Mouse (Mus musculus) megakaryocyte, embryonic 14.5 days (primary cell): ENCODE results near the gene Wnt7a.

Source experiments
- FLI1 ChIP-seq: IDR thresholded peaks from 2 replicates; pipeline ENCODE4 v1.6.1; 2012; ENCODE audit warnings: low read length, inconsistent platforms, mixed read lengths
- GATA1 ChIP-seq: IDR thresholded peaks from 3 replicates; pipeline ENCODE4 v1.6.1; 2012; ENCODE audit warnings: mixed read lengths, low read length, inconsistent platforms, borderline replicate concordance

DNA sequence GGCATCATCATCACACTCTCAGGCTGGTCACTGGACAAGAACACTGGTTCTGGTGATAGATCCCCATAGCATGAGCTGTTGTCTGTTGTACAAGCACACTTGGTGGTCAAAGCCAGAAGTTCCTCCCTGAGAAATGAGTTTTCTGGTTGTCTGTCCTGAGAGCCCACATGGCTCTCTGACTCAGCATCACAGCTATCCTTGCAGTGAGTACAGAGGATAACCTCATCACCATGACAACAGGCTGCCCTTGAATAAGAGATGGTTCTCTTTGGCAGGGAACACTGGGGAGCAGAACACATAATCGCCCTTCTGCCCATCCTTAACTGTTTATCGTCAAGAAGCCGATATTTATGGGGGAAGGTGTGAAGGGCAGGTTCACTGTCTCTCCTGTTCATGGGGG lies 34.2 kb upstream of the Wnt7a start:
- no peak for TF ChIP-seq GATA1
- no peak for TF ChIP-seq FLI1
